Mouse (Mus musculus) urinary bladder, postnatal 10 days (tissue): Measurements from ENCODE around the gene Gm17190.
"Not testable (repeated sequence)": the region's sequence is repeated elsewhere in the genome, so short reads cannot be mapped to it uniquely, and the experiment has no call there.

Source experiments
- DNase-seq: peaks from one replicate; pipeline ENCODE4 v3.0.0; 2022; ENCODE audit warnings: low spot score

Gm17190 gene

GRCm38 (mm10) chr13:96081754-96082153 is at the start of gene Gm17190:
Gene Gm17190 (plus strand): TSS chr13:96082054.
- DNase-seq, result not testable (repeated sequence)

GRCm38 (mm10) chr13:96039536-96039935 is 42.3 kb upstream of the Gm17190 start:
- DNase-seq, result no peak

DNA sequence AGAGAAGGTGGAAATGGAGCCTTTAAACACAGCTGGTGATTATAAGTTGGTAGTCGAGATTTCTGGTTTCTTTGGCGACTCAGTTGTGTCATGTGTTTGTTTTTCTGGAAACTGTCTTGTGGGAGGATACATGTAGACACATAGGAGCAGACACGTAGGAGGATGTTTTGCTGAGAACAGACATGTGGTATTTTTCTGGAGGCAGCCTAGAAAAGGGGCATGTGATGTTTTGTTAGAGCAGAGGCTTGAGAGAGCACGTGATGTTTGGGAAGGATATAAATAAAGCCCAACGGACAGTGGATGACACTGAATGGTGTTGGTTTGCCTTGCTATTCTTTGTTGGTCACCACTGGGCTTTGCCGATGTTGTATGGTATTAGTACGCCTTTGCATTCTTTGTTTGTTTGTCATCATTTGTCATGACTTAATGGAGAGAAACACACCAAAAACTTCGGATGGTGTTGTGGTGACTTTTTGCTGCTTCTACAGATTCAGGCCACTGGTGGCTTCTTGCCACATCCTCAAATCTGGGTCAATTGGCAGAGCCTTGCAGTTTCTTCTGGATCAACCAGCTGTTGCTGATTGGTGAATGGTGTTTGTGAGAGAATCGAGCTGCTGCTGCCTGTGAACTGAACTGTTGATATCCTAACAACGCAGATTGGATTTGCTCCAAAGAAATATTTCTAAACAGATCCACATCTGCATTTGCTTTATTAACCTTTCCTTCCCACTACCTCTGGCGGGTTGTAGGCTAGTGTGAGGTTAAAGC is 41.4 kb upstream of the Gm17190 start:
- DNase-seq, result no peak

- no peak for DNase-seq
Measured at GRCm38 (mm10) chr13:96045396-96045795, 36.5 kb upstream of the Gm17190 start.

GRCm38 (mm10) chr13:96052755-96053154 is 29.1 kb upstream of the Gm17190 start:
- DNase-seq, result no peak

DNA sequence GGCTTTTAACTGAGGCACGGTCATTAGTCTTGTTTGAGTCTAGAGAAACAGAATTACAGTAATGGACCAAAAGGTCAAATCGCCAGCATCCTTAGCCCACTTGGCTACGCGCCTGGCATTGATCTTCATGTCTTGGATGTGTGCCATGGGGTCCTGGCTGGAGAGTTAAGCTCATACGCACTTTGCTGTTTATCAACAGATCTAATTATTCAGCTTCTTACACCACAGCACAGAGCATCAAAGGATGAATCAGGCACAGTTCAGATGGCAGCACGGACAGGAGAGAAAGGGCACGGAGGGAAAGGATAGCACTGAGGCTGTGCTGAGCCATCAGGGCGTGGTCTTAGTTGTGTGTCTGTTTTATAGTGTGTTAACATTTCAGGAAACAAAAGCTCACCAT is 8.3 kb upstream of the Gm17190 start:
- no peak for DNase-seq

DNA sequence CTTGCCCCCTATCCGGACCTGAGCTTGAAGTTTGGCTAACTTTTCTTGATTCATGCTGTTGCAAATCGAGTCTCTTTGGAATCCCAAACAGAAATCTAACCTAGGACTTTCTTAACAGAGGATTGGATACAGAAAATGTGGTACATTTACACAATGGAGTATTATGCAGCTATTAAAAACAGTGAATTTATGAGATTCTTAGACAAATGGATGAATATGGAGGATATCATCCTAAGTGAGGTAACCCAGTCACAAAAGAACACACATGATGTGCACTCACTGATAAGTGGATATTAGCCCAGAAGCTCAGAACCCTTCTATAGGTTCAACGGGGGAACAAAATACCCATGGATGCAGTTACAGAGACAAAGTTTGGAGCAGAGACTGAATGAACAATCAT is 578 bp upstream of the Gm17190 start, which contains the start of gene Gm20075:
Gene Gm20075 (minus strand): TSS at position 101 of the 400 bp plus-strand sequence.
- not testable (repeated sequence) for DNase-seq

- DNase-seq, result no peak
Measured at GRCm38 (mm10) chr13:96085581-96086302, 3.9 kb downstream of the Gm17190 start.

- DNase-seq, result no peak
Measured at GRCm38 (mm10) chr13:96090929-96091328, 9.1 kb downstream of the Gm17190 start.

DNA sequence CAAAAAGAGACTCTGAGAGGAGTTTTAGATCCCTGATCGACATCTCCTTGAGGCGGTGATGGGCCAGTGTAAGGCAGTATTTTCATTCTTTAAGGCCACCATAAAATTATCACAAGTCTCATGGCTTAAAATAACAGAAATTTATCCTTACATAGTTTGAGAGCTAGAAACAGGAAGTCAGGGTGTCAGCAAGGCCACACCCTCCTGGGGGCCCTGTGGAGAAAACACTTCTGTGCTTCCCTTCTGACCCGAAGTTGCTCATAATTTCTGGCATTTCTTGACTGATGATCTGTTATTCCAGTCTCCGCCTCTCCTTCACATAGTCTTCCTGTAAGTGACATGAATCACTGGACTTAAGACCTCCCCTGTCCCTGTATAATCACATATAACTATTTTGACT is 24.5 kb downstream of the Gm17190 start:
- no peak for DNase-seq

- DNase-seq, result no peak
Measured at GRCm38 (mm10) chr13:96110767-96111166, 28.9 kb downstream of the Gm17190 start.

DNA sequence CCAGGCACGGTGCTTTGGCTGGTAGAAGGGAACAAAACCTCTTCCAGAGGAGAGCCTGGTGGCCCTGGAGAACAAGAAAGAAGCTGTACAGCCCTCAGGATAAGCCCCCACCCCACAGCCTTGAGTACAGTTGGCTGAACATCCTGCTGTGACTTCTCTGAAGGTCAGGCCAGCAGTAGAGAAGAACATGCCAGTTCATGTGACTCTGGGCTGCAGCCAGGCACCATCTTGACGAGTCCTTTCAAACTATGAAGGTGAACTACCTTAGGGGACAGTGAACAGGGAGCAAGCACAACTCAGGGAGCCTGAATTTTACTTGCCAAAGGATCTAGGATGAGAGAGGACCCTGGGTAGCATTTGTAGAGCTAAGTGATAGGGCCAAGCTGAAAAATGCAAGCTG is 30.9 kb downstream of the Gm17190 start:
- no peak for DNase-seq

DNA sequence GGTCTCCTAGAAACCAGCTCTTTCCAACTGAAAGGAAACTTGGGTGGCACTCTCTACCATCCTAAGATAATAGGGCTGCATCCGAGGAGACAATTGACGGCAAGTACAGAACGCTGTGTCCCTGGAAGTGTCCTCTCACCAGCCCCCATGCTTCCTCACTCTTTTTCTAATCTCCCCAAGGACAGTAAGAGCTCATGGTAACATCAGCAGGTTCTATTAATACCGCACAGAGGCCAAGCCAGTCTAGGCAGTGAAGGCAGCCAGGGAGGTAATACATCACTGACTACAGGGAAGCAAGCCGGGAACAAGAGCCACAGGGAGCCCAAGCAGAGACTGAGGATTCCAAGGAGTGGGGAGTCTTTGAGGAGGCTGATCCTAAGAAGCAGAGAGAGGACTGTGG is 43.2 kb downstream of the Gm17190 start:
- no peak for DNase-seq

- DNase-seq, result no peak
Measured at GRCm38 (mm10) chr13:96126669-96127068, 44.8 kb downstream of the Gm17190 start.

GRCm38 (mm10) chr13:96129081-96129480 is 47.2 kb downstream of the Gm17190 start:
- DNase-seq, result no peak

DNA sequence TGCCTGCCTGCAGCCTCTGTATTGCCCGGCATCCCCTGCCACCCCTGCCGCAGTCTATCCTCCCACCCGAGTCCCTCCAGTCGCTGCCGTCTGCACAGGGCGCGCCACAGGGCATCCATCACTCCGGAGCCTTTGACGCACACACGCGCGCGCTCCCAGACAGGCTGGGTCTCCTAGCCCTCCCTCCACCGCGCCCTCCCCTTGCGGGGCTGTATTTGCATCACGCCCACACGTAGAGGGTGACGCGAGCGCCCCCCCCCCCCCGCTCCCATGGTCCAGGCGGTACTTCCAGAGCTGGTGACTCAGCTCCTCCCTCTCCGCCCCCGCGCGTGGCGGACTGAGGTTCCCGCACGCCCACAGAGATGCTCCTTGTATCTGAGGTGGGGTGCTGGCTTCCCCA is 49.2 kb downstream of the Gm17190 start:
- DNase-seq, result no peak

DNA sequence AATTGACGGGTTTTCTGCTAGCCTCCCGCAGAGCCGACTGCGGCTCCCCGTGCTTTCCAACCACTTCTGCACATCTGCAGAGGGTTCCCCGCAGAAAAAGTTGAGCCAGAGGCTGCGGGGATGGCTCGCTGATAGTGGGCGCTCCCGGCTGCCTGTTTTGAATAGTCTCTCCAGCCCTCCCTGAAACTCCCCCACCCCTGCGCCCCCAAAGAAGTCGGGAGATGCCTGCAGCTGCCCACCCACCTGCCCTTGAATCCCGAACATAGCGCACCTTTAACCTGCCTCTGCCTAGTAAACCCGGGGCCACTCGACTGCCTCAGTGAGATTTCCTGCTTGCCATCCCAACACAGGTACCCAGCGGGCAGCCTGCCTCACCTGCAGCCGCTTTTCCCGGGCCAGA is 50.1 kb downstream of the Gm17190 start:
- DNase-seq, result no peak

DNA sequence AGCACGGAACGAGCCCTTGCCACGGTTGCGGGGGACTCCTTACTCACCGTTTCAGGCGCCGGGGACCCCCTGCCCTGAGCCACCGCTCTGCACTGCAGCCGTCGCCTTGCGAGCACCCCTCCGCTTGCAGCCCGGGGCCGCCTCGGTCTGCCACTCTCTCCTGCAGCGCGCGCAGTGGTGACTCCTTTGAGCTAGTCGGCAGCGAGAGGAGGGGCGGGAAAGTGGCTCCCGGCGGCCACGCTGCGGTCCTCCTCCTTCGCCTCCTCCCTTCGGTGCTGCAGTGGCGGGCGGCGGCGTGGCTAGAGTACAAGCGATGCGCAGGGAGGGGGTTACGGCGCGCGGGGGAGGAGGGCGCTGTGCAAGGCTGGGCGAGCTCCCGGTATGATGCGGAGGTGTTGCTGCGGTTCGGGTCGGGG is 50.6 kb downstream of the Gm17190 start, which contains the start of gene Sv2c:
Gene Sv2c (minus strand): TSS at position 177 of the 416 bp plus-strand sequence.
- DNase-seq, result no peak
